Mouse (Mus musculus): ENCODE measurements around the gene Rpp21.
A peak's percentile ranks its signal among the peaks of the same experiment; 100 is the strongest.

- TF ChIP-seq MEF2A (IDR thresholded peaks at IDR 0.05; ENCODE audit: borderline replicate concordance, low read depth, low read length): no peak
- TF ChIP-seq SIN3A (IDR thresholded peaks at IDR 0.05; ENCODE audit: low read length): no peak
- peak in 1 of 2 experiments; percentile 33; a peak in 2 of 4 replicates for TF ChIP-seq CTCF (conservative IDR thresholded peaks at IDR 0.05 in 1 of 2, IDR thresholded peaks at IDR 0.05 in 1 of 2; ENCODE audit: low read depth in 2 of 2, low read length in 2 of 2)
- no peak for TF ChIP-seq EP300 (IDR thresholded peaks at IDR 0.05; ENCODE audit: low read length)
- no peak for TF ChIP-seq RCOR1 (conservative IDR thresholded peaks at IDR 0.05; ENCODE audit: low read depth, low read length)
- no peak for TF ChIP-seq POLR2A (IDR thresholded peaks at IDR 0.05; ENCODE audit: low read depth, low read length)
- 0 out of 2 replicates have a peak, but pooled peaks have one; percentile 15 for TF ChIP-seq BHLHE40 (IDR thresholded peaks at IDR 0.05; ENCODE audit: low read depth, low read length)
- no peak for TF ChIP-seq ETS1 (conservative IDR thresholded peaks at IDR 0.05; ENCODE audit: low read depth, low read length)
These were observed 12.1 kb downstream of the Rpp21 start for GRCm38 (mm10) chr17:36245741-36246140.
